Mouse (Mus musculus) heart, adult 11 months (tissue): Measurements from ENCODE around the gene Akr1cl.

Experiments used
- DNase-seq: peaks from one replicate; pipeline ENCODE4 v3.0.0; 2022

Akr1cl gene

DNA sequence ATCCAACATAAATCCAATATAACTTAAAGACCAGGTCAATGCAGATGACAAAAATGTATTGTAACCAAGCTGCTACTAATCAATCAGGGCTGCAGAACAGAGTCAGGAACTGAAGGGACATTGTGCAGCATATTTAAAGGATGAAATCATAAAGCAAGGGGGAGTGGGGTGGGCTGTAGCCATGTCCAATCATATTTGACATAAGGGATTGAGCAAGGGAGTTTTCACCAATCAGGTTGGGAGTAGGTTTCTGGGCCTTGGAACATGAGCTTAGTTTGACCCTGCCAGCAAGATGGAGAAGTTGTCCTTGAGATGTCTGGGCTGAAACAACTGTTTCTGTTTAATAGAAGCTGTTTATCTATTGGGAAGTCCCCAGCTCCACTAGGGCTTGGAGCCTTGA is at the start of gene Akr1cl:
TSS of gene Akr1cl (minus strand) at position 119 of the 400 bp plus-strand sequence.
- DNase-seq: no peak

DNA sequence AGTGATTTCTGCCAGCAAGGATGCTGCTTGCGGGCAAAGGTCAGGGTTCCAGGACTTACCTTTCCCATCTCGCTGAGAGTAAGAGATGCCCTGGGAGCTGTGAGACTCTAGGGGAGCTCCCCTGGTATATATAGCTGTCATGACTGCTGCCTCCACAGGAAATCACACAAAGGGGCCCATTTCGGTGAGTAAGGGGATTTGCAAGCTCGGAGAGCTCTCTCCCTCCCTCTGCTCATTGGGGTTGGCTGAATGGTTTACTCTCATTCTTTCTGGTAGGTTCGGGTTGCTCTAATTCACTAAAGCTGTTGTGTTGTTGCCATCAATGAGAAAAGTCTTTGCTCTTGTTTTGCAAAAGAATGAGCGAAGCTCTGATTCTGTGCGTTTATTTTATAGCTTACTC is 49.6 kb upstream of the Akr1cl start, which contains the start of gene Crygb:
TSS of gene Crygb (minus strand) at position 101 of the 400 bp plus-strand sequence.
- no peak for DNase-seq

DNA sequence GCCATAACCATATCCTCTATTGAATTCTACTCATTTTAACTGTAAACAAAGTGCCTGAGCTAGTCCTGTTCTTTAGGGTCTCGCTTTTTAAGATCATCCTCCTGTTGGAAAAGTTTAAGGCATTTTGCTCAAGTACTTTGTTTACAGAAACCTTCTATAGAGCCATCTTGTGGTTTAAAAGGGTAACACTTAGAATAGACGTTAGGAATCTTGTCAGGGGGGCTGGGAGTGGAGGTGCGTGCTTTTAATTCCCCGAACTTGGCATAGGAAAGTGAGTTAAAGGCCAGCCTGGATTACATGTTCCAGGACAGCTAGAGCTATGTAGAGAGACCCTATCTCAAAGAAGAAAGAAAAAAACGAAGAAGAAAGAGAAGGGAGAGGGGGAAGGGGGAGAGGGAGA is 43.0 kb upstream of the Akr1cl start:
- DNase-seq: peak; percentile 39

DNA sequence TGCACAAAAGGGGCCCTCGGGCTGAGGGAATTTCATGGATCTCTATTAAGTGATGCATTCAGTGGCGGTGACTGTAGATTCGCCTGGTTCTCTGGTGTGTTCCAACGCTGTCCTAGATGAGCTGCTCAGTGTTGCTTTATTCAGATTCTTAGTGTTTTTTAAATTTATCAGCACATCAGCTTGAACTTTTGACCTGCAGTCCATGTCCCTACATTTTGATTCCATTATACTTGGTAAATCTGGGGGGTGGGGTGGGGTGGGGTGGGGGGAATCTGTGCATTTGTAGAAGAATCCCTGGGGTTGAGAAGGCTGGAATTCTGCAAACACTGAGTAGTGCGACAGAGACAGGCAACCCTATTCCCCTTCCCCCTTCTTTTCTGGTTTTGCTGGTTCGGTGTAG is 41.0 kb upstream of the Akr1cl start, which contains the start of gene Crygc:
TSS of gene Crygc (minus strand) at position 101 of the 400 bp plus-strand sequence.
- DNase-seq: peak; percentile 1

DNA sequence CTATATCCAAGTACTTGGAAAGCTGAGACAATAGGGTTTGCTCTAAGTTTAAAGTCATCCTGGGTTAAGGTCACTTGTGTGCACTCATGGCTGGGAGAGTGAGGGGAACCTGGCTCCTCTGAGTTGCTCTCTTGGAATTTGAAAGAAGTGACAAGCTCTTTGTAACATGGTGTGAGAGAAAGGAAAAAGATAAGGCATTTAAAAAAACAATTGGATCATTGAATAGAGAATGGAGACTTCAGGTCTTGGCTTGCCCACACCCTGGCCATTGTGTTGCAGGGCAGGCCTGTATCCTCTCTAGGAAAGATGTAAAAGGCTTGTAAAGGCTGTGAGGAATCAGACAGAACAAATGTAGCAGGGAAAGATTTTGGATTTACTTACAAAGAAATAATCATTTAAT is 35.3 kb upstream of the Akr1cl start:
- DNase-seq: peak; percentile 10

DNA sequence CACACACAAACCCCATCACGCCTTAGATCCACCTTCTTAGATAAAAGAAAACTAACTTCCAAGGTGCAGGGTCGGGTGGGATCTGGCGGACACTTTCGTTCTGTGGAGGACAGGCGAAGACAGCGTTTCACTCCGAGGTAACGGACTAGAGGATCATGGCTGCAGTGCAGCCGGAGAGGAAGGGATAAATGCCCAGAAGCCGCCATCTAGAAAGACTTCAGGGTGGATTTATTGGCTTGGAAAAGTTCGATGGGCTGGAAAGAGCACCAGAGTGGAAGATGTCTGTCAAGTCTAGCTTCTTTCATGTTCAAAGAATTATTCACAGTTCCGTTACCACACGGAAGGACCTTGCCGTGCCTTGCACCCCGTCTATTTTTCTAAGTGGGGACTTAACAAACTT is 31.6 kb upstream of the Akr1cl start:
- DNase-seq: peak; percentile 64

DNA sequence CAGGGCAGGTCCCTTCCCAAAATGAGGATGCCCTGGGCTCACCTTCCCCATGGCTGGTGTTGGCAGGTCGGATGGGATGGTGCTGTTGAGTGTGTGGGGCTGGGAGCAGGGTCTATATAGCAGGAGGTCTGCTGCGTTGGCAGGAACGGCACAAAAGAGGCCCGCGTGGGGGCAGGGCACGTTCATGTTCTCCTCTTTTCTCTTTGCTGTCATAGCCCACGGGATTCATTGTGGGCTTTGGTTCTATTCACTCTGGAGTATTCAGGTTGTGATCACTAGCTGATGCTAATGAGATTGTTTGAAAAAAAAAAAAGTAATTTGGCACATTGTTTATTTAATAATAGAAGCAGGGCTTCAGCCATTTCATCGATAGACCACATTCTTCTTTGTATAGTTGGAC is 30.8 kb upstream of the Akr1cl start, which contains the start of gene Crygd:
TSS of gene Crygd (minus strand) at position 101 of the 400 bp plus-strand sequence.
- DNase-seq: no peak

DNA sequence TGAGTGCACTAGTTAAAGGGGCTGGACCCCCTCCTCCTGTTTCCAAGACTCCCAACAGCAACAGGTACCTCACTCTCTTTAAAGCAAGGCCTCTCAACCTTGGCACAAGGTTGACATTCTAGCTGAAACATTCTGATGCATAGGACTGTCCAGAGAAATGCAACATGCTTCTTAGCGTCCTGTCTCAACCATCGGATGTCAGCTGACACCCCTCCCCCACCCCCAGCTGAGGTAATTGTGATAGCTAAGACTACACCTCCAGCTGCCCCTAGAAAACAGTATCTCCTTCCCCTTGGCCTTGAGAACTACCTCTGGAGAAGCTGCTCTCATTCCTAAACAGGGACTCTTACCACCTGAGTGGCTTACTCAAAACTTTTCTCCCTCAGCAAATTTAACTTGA is 19.6 kb upstream of the Akr1cl start:
- DNase-seq: peak; percentile 46

DNA sequence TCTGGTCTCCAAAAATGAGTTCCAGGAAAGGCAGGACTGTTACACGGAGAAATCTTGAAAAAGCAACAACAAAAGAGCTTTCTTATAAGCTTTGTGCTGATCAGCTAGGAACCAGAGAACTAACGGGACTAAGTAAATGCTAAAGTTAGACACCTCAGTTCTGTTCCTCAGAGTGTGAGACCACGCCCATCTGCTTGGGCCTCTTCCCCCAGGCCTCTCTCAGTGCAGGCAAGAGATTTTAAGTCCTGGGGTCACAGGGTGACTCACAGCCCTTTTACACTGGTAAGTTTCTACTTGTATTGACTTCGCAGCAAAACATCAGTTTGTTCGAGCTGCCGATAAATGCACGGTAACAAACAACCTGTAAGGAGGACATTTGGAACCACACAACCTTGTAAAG is 19.1 kb upstream of the Akr1cl start:
- DNase-seq: peak; percentile 64

DNA sequence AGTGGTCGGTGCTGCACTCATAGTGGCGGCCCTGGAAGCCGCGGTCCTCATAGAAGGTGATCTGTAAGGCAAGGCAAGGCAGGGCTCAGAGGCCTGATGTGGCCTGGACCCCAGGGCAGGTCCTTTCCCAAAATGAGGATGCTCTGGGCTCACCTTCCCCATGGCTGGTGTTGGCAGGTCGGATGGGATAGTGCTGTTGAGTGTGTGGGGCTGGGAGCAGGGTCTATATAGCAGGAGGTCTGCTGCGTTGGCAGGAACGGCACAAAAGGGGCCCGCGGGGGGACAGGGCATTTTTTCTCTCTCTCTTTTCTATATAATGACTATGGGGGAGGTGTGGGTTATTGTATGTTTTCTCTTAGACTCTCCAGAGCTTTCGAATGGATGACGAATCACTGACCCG is 18.4 kb upstream of the Akr1cl start, which contains the start of gene Cryge:
TSS of gene Cryge (minus strand) at position 198 of the 400 bp plus-strand sequence.
- peak; percentile 57 for DNase-seq

DNA sequence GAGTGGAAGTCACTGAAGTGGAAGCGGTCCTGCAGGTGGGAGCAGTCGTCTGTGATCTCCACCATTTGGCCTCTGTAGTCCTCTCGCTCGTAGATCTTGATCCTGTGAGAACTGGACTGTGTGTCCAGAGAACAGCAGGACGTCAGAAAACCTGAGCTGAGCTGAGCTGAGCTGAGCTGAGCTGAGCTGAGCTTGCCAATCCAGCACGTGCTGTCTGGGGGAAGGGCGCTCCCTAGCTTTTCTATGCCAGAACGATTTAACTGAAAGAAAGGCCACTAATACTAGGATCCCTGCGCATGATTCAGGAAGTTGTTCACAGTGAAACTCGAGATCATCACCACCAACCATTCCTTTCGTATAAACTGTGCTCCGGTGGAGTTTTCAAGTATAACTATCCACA is 16.2 kb upstream of the Akr1cl start:
- peak; percentile 86 for DNase-seq

DNA sequence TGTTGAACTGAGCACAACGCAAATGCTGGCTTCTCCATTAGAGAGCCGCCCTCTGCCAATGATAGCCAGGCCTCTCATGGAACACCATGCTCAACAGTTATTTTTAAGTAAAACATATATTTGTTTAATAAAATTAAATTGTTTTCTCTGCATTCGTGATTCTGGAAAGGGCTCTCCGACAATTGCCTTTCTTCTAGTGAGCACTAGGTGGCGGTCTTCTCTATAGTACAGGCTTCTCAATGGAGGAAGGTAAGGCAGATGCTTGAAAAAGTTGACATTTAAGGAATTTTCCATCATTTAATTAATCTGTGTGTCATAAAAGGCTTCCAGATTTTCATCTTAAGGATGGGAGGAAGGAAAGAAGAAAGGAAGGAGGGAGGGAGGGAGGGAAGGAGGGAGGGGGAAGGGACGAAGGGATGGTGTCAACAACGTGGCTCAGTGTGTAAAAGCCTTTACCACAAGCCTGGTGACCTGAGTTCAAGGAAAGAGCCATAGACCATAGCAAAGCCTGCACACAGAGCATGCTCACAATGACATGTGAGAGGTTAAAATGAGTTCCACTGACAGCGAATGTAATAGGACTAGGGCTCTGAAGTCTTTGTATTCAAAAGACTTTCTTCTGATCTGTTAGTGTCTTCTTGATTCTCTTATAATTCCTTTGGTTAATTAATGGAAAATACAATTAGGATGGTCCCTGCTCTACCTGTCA is 14.0 kb upstream of the Akr1cl start:
- DNase-seq: peak; percentile 55

DNA sequence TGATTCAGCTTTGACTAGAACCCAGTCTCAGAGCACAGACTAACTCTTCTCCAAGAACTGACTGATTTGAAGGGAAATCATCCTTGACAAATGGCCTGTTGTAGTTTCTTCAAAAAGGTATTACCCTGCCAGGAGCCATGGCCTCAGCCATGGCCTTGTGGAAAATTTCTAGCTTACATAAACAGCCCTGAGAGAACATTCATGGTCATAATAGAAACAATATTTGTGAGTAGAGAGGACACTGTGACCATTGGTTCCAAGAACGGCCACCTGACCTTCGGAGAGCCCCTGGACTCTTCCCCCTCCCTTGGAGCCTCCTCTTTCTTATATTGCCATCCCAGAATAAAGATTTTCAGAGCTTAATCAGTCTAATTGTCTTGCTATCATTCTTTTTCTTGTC is 10.9 kb upstream of the Akr1cl start:
- peak; percentile 36 for DNase-seq

DNA sequence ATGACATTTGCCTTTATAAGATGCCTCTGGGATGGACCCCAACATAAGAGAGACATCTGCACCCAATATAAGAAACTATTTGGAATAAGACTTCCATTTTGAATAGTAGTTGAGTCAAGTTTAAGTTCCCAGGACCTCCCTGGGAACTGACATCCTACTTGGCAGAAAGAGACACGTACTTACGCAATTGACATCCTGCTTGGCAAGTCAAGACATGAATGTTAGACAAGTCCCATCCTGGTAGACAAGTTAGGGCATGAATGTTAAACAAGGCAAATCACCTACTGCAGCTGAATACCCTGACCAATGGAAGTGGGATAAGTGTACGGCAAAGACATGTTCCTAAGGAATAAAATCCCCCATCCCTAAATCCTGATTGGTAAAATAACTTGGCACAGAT is 9.3 kb upstream of the Akr1cl start:
- DNase-seq: peak; percentile 54

DNA sequence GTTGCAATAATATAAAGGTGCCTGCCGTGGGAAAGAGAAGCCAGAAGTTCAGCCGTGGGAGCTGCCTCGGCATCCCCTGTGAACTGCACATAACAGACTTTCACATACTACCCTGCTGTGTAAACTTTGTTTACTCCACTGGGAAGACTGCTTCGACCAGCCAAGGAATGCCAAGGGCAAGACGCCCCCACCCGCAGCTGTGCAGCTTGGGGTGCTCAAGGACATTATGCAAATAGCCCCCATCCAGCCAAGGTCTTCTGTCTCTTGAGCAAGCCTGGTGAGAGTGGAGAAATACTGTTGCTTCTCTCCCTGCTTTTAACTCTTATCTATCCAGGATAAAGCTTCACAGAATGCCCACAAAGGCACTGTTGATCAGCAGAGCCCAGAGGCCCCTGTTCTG is 8.2 kb upstream of the Akr1cl start:
- peak; percentile 76 for DNase-seq

DNA sequence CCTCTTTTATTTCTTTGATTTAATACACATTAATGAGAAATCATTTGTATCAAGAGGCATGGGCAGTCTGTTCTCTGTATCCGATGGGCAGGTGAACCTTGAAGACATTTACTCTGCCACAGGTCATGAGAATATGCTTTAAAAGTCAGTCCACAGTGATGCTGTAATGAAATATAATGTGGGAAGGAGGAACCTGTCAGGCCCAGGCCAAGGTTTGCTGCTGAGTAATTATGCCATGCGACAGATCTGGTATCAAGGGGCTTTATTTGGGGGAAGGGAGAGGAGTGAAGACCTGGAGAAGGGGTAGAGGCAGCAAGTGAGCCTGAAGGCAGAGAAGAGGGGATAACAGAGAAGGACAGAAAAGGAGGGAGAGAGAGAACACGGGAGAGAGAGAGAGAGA is 7.1 kb upstream of the Akr1cl start:
- peak; percentile 56 for DNase-seq

DNA sequence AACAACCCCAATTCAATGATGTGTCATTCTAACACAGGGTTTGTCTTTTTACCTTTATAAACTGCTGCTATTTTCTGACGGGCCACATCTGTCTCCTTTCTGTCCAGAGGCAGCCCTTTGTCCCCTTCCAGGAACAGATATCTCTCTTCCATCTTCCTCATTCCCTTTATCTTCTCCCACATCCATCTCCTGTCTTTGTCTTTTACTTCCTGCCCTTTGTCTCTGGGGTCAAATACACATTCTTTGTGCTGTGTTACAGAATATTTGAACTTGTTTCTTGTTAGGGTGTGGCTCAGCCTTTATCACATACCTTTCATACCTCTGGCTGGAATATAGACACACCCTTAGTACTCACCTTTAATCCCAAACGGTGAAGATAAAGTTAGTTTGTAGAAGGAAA is 5.0 kb upstream of the Akr1cl start:
- no peak for DNase-seq

DNA sequence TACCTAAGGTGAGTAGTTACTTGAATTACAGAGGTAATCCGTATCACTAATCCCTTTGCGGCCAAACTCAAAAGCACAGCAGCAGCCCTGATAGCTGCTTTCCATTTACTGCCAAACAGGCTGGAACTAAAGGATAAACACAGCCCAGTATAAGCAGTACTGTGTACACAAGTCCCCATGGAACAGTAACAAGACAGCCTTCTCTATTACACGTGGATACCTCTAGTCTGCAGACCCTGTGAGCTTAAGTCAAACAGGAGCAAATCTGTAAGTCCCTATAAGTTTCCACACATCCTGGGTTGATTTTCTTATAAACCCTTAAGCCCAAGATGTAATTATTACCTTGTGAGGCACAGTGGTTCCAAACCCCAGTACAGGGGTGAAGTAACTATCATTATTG is 3.0 kb upstream of the Akr1cl start:
- DNase-seq: no peak

DNA sequence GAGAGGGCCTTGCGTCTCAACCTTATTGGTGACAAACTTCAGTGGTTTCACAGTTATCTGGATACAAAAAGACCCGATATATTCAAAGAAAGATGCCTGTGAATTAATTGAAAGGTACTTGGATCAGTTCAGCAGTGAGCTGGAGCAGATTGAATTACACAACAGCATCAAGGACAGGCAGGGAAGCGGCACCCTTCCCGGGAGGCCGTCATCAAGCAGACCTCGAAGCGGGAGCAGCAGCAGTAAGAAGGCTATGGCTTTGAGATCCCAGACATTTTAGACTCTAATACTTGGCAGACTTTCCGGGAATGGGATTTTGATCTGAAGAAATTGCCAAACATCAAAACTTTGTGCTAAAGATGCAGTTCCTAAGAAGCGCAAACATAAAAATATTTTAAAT is 4.4 kb downstream of the Akr1cl start:
- DNase-seq: no peak

DNA sequence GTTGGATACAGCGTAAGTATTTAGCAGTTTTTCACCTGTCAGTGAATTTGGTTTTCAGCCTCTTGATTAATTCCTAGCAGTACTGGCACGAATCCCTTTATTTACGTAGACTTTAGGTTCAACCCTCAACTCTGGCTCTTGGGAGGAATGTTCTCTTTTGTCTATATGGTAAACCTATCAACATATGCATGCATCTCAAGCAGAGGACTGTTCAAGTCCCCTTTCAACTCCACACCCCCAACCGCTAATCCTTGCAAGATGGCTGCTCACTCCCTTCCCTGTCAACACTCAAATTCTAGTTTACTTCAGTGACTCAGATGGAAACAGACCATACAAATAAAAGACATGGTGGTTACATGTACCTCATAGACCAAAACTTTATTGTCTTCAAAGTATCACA is 19.8 kb downstream of the Akr1cl start:
- no peak for DNase-seq

DNA sequence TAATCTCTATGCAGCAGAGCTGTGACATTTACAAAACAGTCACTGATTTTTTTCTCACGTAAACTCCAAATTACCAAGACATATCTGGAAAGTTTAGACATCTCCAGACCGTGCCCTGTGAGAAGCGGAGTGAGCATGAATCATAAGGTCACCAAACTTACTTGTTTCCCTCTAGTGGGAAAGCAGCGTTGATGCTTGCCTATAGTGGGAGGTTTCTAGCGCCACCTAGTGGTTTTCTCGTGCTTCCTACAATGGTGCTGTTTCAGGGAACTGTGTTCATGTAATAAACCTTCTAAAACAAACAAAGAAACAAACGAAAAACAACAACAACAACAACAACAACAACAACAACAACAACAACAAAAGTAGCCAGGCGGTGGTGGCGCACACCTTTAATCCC is 22.4 kb downstream of the Akr1cl start:
- no peak for DNase-seq

DNA sequence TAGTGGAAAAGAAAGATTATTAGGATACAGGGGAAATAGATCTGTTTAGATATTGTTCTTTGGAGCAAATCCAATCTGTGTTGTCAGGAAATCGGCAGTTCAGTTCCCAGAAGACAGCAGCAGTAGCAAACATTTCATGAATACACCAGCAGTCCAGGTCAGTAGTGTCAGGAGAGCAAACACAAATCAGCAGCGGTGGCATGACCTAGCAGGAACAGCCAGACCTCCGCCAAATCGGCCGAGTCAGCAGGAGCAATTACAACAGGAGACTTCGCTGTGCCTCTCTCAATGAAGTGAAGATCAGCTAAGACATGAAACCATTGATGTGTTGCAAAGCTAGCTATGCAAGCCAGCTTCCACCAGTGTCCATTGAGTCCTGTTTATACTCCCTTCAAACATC is 27.0 kb downstream of the Akr1cl start:
- no peak for DNase-seq

DNA sequence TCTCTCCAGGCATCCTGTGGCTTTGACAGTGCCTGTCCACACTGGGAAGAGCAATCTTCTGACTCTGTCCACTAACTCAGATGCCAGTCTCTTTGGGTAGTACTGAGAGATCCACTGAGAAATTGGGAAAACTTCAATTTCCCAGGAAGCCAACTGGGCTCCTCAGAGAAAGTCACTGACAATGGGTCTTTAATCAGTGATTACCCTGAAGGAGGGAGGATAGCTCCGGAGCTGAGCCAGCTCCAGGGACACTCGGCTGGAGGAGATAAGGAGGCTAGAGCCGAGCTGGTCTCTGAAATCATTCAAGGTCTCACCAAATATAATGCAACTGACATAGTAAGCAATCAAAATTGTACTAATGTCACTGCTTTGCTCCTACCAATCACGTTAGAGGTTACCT is 28.0 kb downstream of the Akr1cl start:
- DNase-seq: no peak

DNA sequence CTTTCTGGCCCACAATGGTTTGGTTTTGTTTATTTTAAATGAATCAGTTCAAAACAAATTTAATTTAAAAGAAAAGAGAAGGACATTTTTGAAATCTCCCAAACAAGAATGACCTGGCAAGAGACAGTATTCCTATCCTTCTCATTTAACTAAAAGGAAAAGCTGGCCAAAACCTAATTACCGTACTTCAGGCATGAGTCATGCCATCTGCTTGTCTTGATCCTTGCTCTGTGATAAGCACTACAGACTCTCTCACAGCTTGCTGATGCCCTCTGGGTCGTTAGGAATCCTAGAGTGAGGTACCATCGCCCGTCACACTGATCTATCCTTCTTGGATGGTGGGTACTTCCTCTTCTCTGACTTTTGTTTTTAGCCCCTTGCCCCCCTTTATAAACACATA is 39.4 kb downstream of the Akr1cl start:
- peak; percentile 55 for DNase-seq

DNA sequence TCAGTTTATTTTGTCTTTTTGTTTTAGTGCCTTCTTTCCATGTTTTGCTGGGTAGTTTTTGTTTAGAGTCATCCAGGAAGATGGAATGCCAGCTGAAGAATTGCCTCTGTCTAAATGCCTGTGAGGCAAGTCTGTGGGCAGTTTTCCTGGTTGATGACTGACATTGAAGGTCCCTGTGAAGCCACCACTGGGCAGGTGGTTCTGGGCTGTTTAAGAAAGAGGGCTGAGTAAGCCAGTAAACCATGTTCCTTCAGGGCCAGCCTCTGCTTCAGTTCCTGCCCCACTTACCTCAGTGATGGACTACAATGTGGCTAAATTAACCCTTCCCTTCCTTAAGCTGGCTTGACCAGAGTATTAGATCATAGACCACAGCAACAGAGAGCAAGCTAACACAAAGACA is 44.4 kb downstream of the Akr1cl start:
- peak; percentile 51 for DNase-seq
